Mouse (Mus musculus) MEL (cell line): Measurements from ENCODE around the gene Spag9.

Source experiments
- CTCF ChIP-seq, 3 experiments: IDR thresholded peaks in 2 of 3; conservative IDR thresholded peaks in 1 of 3; 2 replicates each; pipeline ENCODE4 v1.5.1; 2011 to 2012; ENCODE audit warnings: low read length in 3 of 3, low read depth in 2 of 3, mild to moderate bottlenecking in 2 of 3, improper control_type of control experiment in 1 of 3, inconsistent platforms in 1 of 3, mixed read lengths in 1 of 3, moderate library complexity in 1 of 3; ENCODE audit not compliant: control insufficient read depth in 1 of 3, insufficient read depth in 1 of 3, poor library complexity in 1 of 3, severe bottlenecking in 1 of 3
- ELF1 ChIP-seq: IDR thresholded peaks from 2 replicates; pipeline ENCODE4 v1.6.1; 2014; ENCODE audit warnings: low read depth, mild to moderate bottlenecking, inconsistent platforms, low read length, improper control_type of control experiment, moderate library complexity
- EP300 ChIP-seq, 2 experiments: IDR thresholded peaks; 2 replicates each; pipeline ENCODE4 v1.6.1; 2011; ENCODE audit warnings: improper control_type of control experiment in 2 of 2, low read length in 2 of 2, low read depth in 1 of 2, mild to moderate bottlenecking in 1 of 2
- HCFC1 ChIP-seq: IDR thresholded peaks from 2 replicates; pipeline ENCODE4 v1.6.1; 2012; ENCODE audit warnings: low read depth, mild to moderate bottlenecking, inconsistent platforms, low read length, improper control_type of control experiment, moderate library complexity
- JUND ChIP-seq: IDR thresholded peaks from 2 replicates; pipeline ENCODE4 v1.6.1; 2011; ENCODE audit warnings: low read depth, mild to moderate bottlenecking, improper control_type of control experiment, low read length
- KAT2A ChIP-seq: conservative IDR thresholded peaks from 2 replicates; pipeline ENCODE4 v1.6.1; 2012; ENCODE audit warnings: low read depth, low read length, improper control_type of control experiment, inconsistent platforms
- MAX ChIP-seq: IDR thresholded peaks from 2 replicates; pipeline ENCODE4 v1.6.1; 2011; ENCODE audit warnings: low read length, improper control_type of control experiment
- POLR2A ChIP-seq, 2 experiments: IDR thresholded peaks; 2 replicates each; pipeline ENCODE4 v1.6.1; 2011 to 2012; ENCODE audit warnings: low read length in 2 of 2, mild to moderate bottlenecking in 2 of 2, control low read depth in 1 of 2, improper control_type of control experiment in 1 of 2, low read depth in 1 of 2, moderate library complexity in 1 of 2; ENCODE audit not compliant: control insufficient read depth in 1 of 2, insufficient read depth in 1 of 2, poor library complexity in 1 of 2
- POLR2AphosphoS2 ChIP-seq: IDR thresholded peaks from 2 replicates; pipeline ENCODE4 v1.6.1; 2011; ENCODE audit warnings: low read length, improper control_type of control experiment
- RAD21 ChIP-seq: IDR thresholded peaks from 2 replicates; pipeline ENCODE4 v1.6.1; 2011; ENCODE audit warnings: mild to moderate bottlenecking, low read depth, low read length, improper control_type of control experiment
- TBP ChIP-seq: IDR thresholded peaks from 2 replicates; pipeline ENCODE4 v1.8.0; 2011; ENCODE audit warnings: low read depth, low read length, improper control_type of control experiment
- USF1 ChIP-seq: IDR thresholded peaks from 2 replicates; pipeline ENCODE4 v1.6.1; 2014; ENCODE audit warnings: low read depth, mild to moderate bottlenecking, inconsistent platforms, low read length, improper control_type of control experiment, moderate library complexity
- ZC3H11A ChIP-seq: IDR thresholded peaks from 2 replicates; pipeline ENCODE4 v1.6.1; 2012; ENCODE audit warnings: low read depth, mild to moderate bottlenecking, inconsistent platforms, low read length, improper control_type of control experiment

- TF ChIP-seq CTCF (IDR thresholded peaks at IDR 0.05 in 2 of 3, conservative IDR thresholded peaks at IDR 0.05 in 1 of 3; ENCODE audit: control insufficient read depth in 1 of 3, insufficient read depth in 1 of 3, low read depth in 2 of 3, low read length in 3 of 3, poor library complexity in 1 of 3, severe bottlenecking in 1 of 3) (no peak), KAT2A (no peak), JUND (no peak), POLR2A (IDR thresholded peaks at IDR 0.05; ENCODE audit: control insufficient read depth in 1 of 2, insufficient read depth in 1 of 2, low read depth in 1 of 2, low read length in 2 of 2, poor library complexity in 1 of 2) (no peak), MAX (no peak), EP300 (IDR thresholded peaks at IDR 0.05; ENCODE audit: low read depth in 1 of 2, low read length in 2 of 2) (no peak), USF1 (no peak), ELF1 (no peak), POLR2AphosphoS2 (no peak), HCFC1 (no peak), ZC3H11A (no peak), RAD21 (no peak), TBP (no peak)
These were observed 158.3 kb downstream of the Spag9 start for GRCm38 (mm10) chr11:94154201-94154600.
